Mouse (Mus musculus): Measurements from ENCODE around the gene Ccnc. TPM values are rescaled to one million over a fixed set of nuclear protein-coding genes. Genes with fewer than 3 reads are reported as not detected.

The Ccnc gene
- total RNA-seq (2021), result 10 to 100 TPM; 35.1 to 36.3 TPM
- long read RNA-seq, experiment 1, transcript Ccnc-203 (12 exons, 1,406 nt), result major isoform, 20 of 49 reads
- long read RNA-seq, experiment 1, transcript Ccnc-202 (12 exons, 3,365 nt), result minor isoform, 12 of 49 reads
- long read RNA-seq, experiment 1, partial matches to known transcripts, result 6 of 49 reads
- long read RNA-seq, experiment 1, other reads (novel, unspliced or antisense), result 5 of 49 reads
- long read RNA-seq, experiment 2, transcript Ccnc-203 (12 exons, 1,406 nt), result major isoform, 17 of 45 reads
- long read RNA-seq, experiment 2, transcript Ccnc-202 (12 exons, 3,365 nt), result minor isoform, 13 of 45 reads
- long read RNA-seq, experiment 2, partial matches to known transcripts, result 6 of 45 reads
- long read RNA-seq, experiment 2, other reads (novel, unspliced or antisense), result 5 of 45 reads

GRCm38 (mm10) chr4:21727615-21728165 lies at the start of gene Ccnc:
TSS of gene Ccnc (plus strand) at chr4:21727701.
- DNase-seq (ENCODE audit: low spot score in 2 of 2), result peak; percentile 92 to 94

- no peak for DNase-seq (ENCODE audit: low spot score in 2 of 2)
These were observed 49.2 kb upstream of the Ccnc start for GRCm38 (mm10) chr4:21678101-21678974.

- DNase-seq (ENCODE audit: low spot score in 2 of 2), result no peak
These were observed 48.4 kb upstream of the Ccnc start for GRCm38 (mm10) chr4:21678975-21679623.

- DNase-seq (ENCODE audit: low spot score in 2 of 2), result no peak
These were observed 47.6 kb upstream of the Ccnc start for GRCm38 (mm10) chr4:21679624-21680480.

- DNase-seq (ENCODE audit: low spot score in 2 of 2), result no peak
These were observed 46.5 kb upstream of the Ccnc start for GRCm38 (mm10) chr4:21680971-21681370.

- DNase-seq (ENCODE audit: low spot score in 2 of 2), result no peak
These were observed 44.9 kb upstream of the Ccnc start for GRCm38 (mm10) chr4:21682421-21683150.

GRCm38 (mm10) chr4:21684341-21684970 lies 43.0 kb upstream of the Ccnc start:
- no peak for DNase-seq (ENCODE audit: low spot score in 2 of 2)

- DNase-seq (ENCODE audit: low spot score in 2 of 2), result no peak
These were observed 41.9 kb upstream of the Ccnc start, which contains the start of gene Prdm13 for GRCm38 (mm10) chr4:21685595-21686091. TSS of gene Prdm13 (minus strand) at chr4:21685963.

- no peak for DNase-seq (ENCODE audit: low spot score in 2 of 2)
These were observed 41.1 kb upstream of the Ccnc start for GRCm38 (mm10) chr4:21686416-21686815.

GRCm38 (mm10) chr4:21686934-21687333 lies 40.6 kb upstream of the Ccnc start:
- DNase-seq (ENCODE audit: low spot score in 2 of 2), result no peak

- no peak for DNase-seq (ENCODE audit: low spot score in 2 of 2)
These were observed 39.5 kb upstream of the Ccnc start for GRCm38 (mm10) chr4:21687783-21688702.

GRCm38 (mm10) chr4:21688703-21689200 lies 38.7 kb upstream of the Ccnc start:
- no peak for DNase-seq (ENCODE audit: low spot score in 2 of 2)

GRCm38 (mm10) chr4:21689492-21689941 lies 38.0 kb upstream of the Ccnc start:
- no peak for DNase-seq (ENCODE audit: low spot score in 2 of 2)

- no peak for DNase-seq (ENCODE audit: low spot score in 2 of 2)
These were observed 37.3 kb upstream of the Ccnc start for GRCm38 (mm10) chr4:21690221-21690620.

GRCm38 (mm10) chr4:21695638-21696254 lies 31.8 kb upstream of the Ccnc start:
- peak; percentile 49 to 63 for DNase-seq (ENCODE audit: low spot score in 2 of 2)

GRCm38 (mm10) chr4:21705046-21705445 lies 22.5 kb upstream of the Ccnc start:
- no peak for DNase-seq (ENCODE audit: low spot score in 2 of 2)

GRCm38 (mm10) chr4:21712147-21712546 lies 15.4 kb upstream of the Ccnc start:
- peak in 1 of 2 experiments; percentile 7 for DNase-seq (ENCODE audit: low spot score in 2 of 2)

Measured in left cerebral cortex, adult 18-20 months (tissue).